Mouse (Mus musculus) gastrocnemius, adult 8-10 months (tissue): Measurements from ENCODE around the gene Ubxn11. TPM values are rescaled to one million over a fixed set of nuclear protein-coding genes. Genes with fewer than 3 reads are reported as not detected.

Experiments
- DNase-seq, 2 experiments: peaks; one replicate each; pipeline ENCODE4 v3.0.0; 2022; ENCODE audit warnings: low spot score in 2 of 2
- total RNA-seq, 4 experiments: library from RNA; stranded (reverse); gene quantifications; 2 replicates each; pipeline ENCODE4 v1.2.4; 2022

The Ubxn11 gene
- total RNA-seq, 4 experiments from 2014 or later, result 1.0 to 2.3 (median 1.9) TPM

DNA sequence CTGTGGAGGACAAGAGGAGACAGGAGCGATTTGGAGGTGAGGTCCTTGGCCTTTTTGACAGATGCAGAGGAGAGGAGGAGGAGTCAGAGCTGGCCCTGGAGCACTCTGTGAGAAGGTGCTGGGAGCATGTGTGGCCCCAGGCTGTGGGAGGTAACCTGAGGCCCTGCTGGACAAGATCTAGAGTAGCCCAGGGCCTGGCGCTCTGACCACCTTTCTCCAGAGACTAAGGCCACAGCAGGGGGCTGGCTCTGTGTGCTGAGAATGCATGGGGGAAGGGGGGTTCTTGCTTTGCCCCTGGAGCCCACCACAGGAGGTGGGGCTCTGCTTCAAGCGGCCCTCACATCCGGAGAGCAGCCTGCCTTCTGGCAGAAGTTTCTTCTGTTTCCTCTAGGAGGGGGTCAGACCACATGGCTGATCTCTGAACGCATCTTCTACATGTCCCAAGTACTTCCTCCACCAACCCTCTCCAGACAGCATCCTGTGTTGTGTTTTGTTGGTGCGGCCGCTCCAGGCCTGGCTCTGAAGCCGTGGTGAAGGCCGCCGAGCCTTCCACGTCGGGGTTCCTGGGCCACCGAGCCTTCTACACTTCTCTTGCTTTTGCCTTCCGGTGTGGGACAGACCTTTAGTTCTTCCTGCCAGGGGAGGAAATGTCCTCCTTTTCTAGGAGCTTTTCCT lies 15.9 kb downstream of the Ubxn11 start:
- no peak for DNase-seq

DNA sequence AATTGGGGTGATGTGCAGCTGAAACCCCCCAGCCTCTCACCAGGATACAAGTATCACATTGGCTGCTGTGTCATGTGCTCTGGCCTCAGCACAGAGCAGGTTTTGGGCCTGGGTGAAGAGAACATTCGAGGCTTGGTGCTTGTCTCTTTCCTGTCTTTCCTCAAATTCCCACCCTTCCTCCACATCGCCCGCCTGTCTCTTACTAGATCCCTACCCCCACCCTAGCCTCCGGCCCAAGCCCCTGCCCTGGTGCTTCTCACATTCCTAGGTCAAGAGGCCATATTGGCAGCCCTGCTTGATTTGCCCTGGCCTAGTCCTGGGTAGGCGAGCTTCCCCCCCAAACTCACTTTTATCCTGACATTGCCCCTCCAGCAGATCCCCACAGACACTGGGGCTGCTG lies 16.7 kb downstream of the Ubxn11 start:
- no peak for DNase-seq

DNA sequence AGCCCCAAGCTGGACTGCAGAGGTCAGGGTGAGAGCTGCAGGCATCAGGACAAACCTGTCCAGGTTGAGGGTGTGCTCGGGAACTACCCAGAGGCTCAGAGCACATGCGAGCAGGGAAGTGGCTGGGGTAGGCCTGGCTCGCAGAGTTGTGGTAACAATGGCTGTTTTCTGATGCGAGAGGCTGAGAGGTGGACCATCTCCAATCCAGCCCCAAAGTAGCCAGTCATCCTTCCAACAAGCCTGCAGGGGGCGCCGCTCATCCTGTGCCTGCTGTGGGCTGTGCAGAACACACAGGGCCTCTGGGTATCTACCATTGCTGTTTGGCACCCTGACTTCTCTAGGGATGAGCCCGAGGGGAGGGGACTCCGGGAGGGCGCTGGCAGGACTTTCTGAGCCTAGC lies 17.3 kb downstream of the Ubxn11 start:
- no peak for DNase-seq

DNA sequence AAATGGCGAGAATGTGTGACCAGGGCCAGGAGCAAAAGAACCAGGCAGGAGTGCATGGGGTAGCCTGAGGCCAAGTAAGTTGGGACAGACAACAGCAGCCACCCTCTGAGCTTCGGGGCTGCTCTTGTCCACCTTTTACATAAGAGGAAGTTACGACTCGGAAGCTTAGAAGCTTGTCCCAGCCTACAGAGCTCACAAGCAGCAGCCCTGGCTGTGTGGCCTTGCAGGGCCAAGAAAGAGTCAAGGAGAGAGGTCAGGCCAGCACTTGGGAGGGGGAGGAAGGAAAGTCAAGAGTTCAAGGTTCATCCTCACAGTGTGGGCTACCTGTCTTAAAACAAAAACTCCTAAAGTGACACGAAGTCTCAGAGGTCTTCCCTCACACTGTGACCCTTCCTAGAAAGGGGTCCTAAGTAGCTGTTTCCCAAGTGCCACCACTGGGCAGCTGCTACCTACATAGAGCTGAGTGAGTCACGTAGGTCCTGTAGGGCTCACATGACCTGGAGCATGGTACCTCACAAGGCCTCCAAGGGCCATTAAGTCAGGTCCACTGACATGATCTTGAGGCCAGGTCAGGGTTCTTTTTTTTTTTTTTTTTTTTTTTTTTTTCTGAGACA lies 17.9 kb downstream of the Ubxn11 start:
- DNase-seq, result no peak

DNA sequence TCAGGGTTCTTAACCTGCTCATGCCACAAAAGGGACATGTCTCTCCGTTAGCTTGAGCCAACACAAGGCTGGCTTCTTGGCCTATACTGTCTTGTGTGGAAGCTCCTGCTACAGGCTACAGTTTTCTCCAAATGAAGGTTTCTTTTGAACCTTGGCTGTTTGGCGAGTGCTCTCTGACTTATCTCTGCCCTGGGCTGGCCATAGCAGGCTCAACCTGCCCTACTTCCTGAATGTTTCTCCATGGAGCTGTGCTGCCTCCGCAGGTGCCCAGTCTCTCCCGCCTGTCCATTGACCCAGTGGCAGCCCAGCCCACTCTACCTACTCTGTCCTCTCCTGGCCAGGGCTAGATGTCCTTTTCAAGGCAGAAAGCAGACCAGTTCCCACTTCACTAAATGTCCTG lies 18.5 kb downstream of the Ubxn11 start:
- no peak for DNase-seq

DNA sequence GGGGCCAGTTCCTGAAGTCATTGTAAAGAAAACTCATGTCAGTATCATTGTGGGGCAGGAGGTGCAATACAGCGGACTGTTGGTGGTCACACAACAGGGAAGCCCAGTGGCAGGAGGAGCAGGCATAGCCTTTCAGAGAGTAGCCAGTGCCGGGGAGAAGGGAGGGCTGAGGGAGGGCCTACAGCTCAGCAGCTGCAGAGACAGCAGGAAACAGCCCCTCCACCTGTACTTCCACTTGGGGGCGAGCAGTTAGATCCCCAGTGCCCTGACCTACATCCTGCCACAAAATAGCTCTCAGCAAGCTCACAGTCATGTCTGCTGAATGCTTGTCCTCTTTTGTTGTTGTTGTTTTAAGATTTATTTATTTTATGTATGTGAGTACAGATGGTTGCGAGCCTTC lies 19.2 kb downstream of the Ubxn11 start:
- no peak for DNase-seq

DNA sequence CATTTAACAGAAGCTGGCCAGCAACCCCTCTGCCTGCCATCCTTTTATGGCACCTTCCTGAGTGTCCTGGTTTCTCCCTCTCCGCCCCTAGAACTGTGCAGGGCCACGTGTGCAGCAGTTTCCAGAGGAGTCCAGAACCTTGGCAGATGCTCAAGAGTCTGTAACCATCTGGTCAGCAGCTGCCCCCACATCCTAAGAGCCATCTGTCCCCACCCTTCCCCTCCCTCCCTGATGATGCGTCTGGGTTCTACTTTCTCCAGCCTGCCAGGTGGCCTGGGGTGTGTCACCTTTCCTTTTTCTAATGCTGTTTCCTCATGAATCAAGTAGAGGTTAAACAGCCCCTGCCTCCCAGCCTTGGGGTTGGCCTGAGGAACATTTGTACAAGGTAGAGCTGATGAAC lies 19.9 kb downstream of the Ubxn11 start:
- DNase-seq, result no peak

DNA sequence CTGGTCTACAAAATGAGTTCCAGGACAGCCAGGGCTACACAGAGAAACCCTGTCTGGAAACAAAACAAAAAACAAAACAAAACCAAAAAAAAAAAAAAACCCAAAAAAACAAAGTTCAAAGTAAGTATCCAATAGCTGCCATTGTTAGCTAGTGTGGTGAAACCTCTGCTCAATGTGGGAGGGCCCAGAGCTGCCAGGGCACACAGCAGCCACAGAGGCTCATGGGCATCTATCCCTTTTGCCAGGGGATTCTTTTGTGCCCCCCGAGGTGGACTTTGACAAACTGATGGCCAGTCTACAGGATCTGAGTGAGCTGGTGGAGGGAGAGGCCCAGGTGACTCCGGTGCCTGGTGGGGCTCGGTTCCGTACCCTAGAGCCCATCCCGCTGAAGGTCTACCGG lies 20.8 kb downstream of the Ubxn11 start:
- no peak for DNase-seq

DNA sequence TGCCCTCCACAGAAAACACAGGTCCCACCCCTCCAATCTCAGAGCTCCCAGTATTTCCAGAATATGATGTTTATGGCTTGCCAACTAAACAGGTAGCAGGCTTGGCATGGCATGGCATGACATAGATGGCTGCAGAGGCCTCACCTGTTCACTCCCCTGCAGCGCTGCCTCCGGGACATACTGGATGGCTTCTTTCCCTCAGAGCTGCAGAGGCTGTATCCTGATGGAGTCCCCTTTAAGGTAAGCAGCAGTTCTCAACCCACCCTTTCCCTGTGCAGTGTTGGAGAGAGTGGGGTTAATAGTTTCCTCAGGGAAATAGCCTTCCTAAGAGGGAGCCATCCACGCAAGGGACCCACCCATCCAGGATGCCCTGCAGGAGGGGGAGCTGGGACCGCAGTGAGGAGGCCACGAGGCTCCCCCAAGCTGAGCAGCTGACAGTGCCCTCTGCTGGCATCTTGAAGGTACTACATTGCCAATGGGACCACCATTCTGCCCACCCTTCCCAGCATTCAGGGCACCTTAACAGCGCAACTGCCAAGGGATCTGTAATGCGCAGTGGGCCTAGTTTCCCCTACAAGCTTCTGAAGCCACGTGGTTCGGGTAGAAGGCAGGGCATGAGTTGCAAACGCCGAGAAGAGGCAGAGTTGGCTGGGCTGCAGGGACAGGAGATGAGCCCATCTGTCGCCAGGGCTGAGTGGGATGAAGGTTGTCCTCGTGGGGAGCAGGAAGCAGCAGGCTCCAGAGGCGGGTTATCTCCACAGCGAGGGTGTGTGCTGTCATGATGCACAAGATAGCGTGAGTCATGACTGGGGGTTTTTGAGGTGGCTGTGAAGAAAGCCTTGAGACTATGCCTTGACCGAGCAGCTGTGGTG lies 21.5 kb downstream of the Ubxn11 start:
- no peak for DNase-seq

DNA sequence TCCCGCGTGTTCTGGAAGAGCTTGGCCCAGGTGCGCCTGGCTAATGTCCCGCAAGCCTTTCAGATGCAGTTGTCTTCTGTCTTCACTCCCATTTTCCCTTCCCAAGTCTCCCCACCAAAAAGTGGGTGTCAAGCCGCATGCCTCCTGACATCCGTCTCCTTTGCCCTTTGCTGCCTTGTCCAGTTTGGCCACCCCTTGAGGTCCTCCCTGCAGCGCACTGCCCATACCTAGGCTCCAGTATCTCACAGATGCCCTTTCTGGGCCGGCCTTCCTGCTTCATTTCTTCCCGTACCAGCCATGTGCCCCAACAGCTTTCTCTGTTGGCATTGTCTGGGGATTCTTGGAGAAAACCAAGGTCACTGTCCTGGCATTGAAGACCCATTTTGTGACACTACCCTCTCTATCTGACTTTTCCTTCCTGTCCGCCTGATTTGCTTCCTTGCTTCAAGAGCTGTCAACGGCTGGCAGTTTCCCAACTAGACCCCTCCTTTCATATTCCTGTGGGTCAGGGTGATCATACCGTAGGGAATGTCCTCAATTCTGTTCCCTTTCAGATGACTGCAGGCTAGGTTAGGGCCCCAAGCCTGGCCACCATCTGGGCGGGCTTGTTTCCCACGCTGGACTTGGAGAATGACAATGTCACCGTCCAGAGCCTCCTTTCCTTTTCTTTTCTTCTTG lies 23.2 kb downstream of the Ubxn11 start:
- no peak for DNase-seq

DNA sequence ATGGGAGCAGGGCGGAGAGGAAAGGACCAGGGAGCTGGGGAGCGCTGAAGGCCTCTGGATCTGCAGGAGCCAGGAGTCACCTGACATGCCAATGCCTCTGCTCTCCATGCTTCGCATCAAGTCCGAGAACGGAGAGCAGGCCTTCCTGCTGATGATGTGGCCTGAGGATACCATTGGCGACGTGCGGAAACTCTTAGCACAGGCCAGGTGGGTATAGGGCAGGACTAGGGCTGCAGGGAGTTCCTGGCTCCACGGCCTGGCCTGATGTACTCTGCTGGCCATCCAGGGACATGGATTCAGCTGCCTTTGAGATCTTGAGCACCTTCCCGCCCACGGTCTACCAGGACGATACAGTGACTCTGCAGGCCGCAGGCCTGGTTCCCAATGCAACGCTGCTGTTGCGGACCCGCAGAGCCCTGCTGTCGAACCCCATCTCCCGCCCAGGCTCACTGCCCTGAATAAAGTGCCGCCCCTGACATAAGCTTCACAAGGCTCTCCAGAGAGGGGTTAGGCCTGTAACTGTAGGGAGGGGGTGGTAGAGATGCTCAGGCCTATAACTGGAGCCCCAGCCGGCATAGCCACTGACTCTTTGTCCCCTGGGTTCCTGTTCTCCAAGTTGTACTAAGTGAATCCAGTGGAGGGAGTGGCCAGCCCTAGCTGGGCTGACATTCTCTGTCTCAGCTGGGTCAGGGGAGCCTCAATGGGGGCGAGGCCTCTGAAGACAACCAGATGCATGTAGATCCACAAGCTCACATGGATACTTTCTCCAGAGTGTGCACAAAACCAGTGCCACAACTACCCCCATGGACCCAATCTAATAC lies 24.1 kb downstream of the Ubxn11 start:
- no peak for DNase-seq

DNA sequence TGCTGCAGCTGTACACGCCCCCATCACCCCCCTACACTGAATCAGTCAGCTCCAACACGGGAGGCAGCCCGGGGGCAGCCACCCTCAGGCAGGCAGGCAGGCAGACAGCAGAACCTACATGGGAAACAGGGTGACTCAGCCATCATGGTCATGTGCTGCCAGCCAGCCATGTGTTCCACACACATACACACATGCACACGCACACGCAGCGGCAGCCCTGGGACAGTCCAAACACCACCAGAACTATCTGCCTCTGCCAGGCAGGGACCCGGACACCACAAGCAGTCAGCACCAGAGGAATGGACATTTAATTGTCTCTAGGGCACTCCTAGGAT lies 24.7 kb downstream of the Ubxn11 start:
- no peak for DNase-seq

DNA sequence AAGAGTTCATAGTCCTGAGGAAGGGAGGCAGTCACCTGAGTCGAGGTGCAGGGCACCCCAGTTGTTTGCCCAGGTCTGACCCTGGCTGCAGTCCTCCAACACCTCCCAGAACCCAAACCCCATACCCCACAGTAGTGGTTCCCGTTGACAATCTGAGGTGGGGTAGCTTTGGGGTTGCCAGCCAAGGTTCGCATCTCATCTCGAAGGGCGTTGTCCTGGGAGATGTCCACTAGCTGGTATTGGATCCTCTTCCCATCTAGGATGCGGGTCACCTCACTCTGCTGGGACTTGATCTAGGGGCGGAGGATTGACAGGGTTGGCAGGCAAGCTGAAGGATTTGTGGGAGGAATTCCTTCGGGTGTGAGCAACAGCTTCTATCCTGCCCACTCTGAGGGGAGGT lies 25.4 kb downstream of the Ubxn11 start:
- DNase-seq, result no peak

DNA sequence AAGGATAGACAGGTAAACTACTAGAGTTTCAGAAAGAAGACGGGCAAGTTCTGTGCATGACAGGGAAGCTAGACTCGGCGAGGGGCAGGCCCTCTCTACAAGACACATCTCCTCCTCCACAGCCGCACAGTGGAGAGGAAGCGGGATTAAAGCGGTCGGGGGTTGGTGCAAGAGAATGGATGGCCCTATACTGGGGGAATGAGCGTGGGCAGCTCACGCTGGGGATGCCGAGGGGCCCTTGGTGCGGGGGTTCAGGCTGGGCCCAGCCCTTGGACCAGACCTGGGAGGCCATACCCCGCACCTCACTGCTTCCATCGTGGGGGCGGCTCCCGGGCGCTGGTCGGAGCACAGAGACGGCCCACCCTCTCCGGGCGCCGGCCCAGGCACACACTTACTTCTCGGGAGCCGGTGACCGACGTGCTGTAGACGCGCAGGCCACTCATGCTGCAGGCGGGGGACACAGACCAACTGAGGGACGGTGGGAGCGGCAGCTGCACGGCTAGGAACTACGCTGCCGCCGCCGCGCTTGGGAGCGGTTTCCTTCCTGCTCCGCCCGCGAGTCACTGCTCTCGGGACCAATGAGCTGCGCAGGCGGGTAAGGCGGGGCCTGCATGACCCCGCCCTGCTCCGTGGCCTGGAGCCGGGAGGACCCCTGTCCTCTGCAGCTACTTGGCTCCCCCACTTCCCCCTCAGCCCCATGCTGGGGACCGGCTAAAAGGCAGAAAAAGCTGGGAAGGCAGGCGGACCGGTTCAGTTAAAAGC lies 26.0 kb downstream of the Ubxn11 start, which contains the start of gene Sh3bgrl3:
Gene Sh3bgrl3, minus strand, starts transcription at position 569 of the 762 bp plus-strand sequence.
- peak; percentile 70 for DNase-seq

DNA sequence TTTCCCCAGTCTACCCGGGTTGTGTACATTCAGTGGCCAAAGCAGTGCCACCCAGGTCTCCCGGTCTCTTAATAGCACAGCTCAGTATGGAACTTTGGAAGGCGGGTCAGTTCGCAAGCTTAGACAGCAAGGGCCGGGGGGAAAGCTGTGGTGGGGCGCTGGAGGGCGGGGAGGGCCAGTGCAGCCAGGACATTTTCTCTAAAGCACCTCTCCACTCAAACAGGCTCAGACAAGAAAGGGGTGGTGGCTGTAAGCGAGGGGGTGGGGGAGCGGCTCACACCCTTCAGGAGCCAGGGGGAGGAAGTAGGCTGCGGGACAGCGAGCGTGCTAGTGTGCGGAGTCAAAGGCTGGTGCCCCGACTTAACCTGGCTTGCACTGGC lies 26.6 kb downstream of the Ubxn11 start:
- no peak for DNase-seq

DNA sequence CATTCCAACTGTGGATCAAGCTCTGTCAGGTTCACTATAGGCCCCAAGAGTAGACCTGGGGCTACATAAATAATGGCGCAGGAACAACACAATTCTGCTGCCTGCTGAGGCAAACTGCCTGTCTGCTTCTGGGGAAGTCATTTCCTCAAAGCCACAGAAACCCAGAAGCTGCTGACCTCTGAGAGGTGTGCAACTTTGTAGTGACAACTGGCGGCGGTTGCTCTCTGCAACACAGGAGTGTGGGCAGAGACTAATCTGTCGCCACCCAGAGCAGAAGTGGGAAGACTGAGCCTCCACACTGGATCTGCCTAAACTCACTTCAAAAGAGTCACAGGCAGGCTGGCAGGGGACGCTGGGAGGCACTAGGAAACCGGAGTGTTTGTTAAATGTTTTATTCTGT lies 27.1 kb downstream of the Ubxn11 start:
- no peak for DNase-seq

DNA sequence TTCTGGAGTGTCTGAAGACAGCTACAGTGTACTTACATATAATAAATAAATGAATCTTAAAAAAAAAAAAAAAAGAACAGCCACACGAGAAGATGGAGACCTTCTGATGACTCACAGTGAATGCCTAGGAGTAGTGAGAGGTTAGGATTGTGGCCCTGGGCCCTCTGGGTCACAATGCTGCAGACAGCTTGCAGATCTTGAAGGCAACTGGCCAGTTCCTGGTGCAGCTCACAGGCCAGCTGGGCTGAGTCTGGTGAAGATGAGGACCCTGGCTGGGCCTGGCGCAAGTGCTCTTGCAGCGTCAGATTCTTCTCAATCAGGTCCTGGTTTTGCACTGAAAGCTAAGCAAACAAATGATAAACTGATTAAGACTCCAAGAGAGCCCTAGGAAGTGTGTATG lies 29.7 kb downstream of the Ubxn11 start:
- DNase-seq, result no peak

DNA sequence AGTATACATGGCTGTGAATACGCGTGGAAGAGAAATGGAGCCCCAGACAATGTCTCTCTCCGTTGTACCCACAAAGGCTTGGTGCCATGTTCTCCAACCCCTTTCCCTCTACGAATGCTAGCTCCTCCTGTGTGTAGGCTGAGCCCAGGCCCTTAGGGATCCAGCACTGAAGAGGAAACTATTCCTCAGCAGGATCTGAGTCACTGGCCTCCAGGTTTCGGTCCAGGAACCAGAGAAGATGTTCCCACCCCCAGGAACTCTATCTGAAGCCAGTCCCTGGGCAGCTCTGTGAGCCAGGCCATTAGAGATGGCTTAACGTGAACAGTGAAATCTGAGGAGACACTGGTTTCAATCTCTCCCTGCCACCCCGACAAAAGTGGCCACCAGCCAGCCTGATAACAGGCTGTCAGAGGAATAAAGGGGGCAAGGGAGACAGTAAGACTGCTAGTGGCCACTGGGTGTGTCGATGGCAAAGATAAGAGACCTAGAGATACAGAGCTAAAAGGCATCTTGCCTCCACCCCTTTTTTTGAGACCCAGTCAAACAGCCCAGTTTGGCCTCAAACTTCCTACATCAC lies 30.2 kb downstream of the Ubxn11 start:
- DNase-seq, result no peak

DNA sequence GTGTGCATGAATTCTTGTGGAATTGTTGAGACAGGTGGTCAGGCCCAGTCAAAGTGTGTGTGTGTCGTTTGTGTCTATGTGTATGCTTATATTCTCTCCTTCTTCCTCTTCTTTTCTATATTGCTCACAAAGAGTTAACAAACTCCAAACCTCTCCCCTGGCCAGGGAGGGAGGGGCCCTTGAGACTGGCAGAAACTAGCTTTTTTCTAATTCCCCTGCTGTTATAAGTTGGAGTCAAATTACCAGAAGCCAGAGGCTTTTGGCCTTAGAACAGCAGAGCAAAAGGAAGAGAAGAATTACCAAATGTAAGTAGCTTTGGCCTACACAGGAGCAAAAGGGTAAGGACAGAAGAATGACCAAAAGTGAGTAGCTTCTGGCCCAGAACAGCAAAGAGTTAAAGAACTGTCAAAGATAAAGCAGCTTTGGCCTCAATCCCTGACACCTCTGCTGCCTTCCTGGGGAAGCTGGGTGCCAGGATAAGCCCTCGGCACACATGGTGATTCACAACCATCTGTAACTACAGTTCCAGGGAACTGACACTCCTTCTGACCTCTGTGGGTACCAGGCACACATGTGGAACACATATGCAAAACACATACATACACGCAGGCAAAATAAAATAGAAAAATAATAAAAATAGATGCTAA lies 34.0 kb downstream of the Ubxn11 start:
- no peak for DNase-seq

DNA sequence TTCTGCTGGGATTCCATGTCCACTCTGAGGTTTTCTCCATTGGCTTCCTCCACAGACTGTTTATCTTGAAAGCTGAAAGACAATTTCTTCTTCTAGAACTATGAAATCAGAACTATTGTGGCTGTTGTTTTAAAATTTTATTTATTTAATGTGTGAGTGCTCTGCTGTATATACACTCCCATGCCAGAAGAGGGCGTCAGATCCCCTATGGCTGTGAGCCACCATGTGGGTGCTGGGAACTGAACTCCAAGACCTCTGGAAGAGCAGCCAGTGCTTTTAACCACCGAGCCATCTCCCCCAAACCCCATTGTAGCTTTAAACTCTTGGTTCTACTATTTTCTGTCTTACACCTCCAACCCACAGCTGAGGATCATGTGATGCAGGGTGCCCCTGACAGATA lies 36.5 kb downstream of the Ubxn11 start:
- DNase-seq, result no peak
